Mouse (Mus musculus) CH12.LX (cell line): ENCODE measurements around the gene Nlrc5. TPM values are rescaled to one million over a fixed set of nuclear protein-coding genes. Genes with fewer than 3 reads are reported as not detected.

Experiments used
- DNase-seq: peaks from one replicate; pipeline ENCODE4 v3.0.0-alpha.2; 2013; ENCODE audit errors: extremely low read depth
- H3K27ac ChIP-seq: 2 replicates; pipeline ENCODE4 v1.5.1; 2012; ENCODE audit warnings: low read depth, mild to moderate bottlenecking, control low read depth, moderate library complexity; ENCODE audit not compliant: insufficient read depth
- H3K27me3 ChIP-seq: replicated peaks from 2 replicates; pipeline ENCODE3; 2012; ENCODE audit warnings: inconsistent platforms
- H3K36me3 ChIP-seq, 2 experiments: replicated peaks in 1 of 2; 2 replicates each; pipeline versions ENCODE3 to v1.6.1; 2012; ENCODE audit warnings: inconsistent platforms in 1 of 2, low read length in 1 of 2, mild to moderate bottlenecking in 1 of 2, mixed read lengths in 1 of 2, moderate library complexity in 1 of 2; ENCODE audit not compliant: control insufficient read depth in 1 of 2, insufficient read depth in 1 of 2
- H3K4me1 ChIP-seq, 2 experiments: 2 replicates each; pipeline ENCODE4 v1.6.1; 2012; ENCODE audit warnings: inconsistent platforms in 1 of 2, moderate library complexity in 1 of 2; ENCODE audit not compliant: insufficient read depth in 2 of 2, control insufficient read depth in 1 of 2
- H3K4me2 ChIP-seq: 2 replicates; pipeline ENCODE4 v1.6.1; 2012; ENCODE audit warnings: low read depth, mild to moderate bottlenecking, control low read depth; ENCODE audit not compliant: poor library complexity, insufficient read depth, severe bottlenecking
- H3K4me3 ChIP-seq, 3 experiments: fragments of 150-350 bp in 1 of 3; sonication (generic) in 1 of 3; replicated peaks in 1 of 3; 2 replicates each; pipeline versions ENCODE3 to v1.5.1; 2011 to 2012; ENCODE audit warnings: low read depth in 2 of 3, low read length in 2 of 3, mild to moderate bottlenecking in 2 of 3, moderate library complexity in 2 of 3, control low read depth in 1 of 3, improper control_type of control experiment in 1 of 3, inconsistent platforms in 1 of 3, mixed read lengths in 1 of 3; ENCODE audit not compliant: poor library complexity in 1 of 3
- H3K79me2 ChIP-seq: replicated peaks from 2 replicates; pipeline ENCODE4 v1.6.1; 2012; ENCODE audit warnings: mild to moderate bottlenecking, moderate library complexity; ENCODE audit not compliant: control insufficient read depth, poor library complexity, insufficient read depth, severe bottlenecking; ENCODE audit errors: extremely low read depth
- H3K9ac ChIP-seq: 2 replicates; pipeline ENCODE4 v1.6.1; 2012; ENCODE audit warnings: low read depth, mild to moderate bottlenecking, control low read depth, moderate library complexity; ENCODE audit not compliant: insufficient read depth
- H3K9me3 ChIP-seq: replicated peaks from 2 replicates; pipeline ENCODE3; 2012; ENCODE audit warnings: low read length, inconsistent platforms, mixed read lengths
- BHLHE40 ChIP-seq: IDR thresholded peaks from 2 replicates; pipeline ENCODE4 v1.6.1; 2011; ENCODE audit warnings: mild to moderate bottlenecking, low read depth, low read length, improper control_type of control experiment
- CHD1 ChIP-seq: IDR thresholded peaks from 2 replicates; pipeline ENCODE4 v1.6.1; 2012; ENCODE audit warnings: low read depth, low read length, improper control_type of control experiment, inconsistent platforms
- CHD2 ChIP-seq: IDR thresholded peaks from 2 replicates; pipeline ENCODE4 v1.6.1; 2011; ENCODE audit warnings: low read length, improper control_type of control experiment
- ELF1 ChIP-seq: IDR thresholded peaks from 2 replicates; pipeline ENCODE4 v1.6.1; 2014; ENCODE audit warnings: low read depth, mild to moderate bottlenecking, inconsistent platforms, low read length, improper control_type of control experiment
- HCFC1 ChIP-seq: IDR thresholded peaks from 2 replicates; pipeline ENCODE4 v1.6.1; 2012; ENCODE audit warnings: low read depth, mild to moderate bottlenecking, inconsistent platforms, low read length, improper control_type of control experiment
- JUND ChIP-seq: conservative IDR thresholded peaks from 2 replicates; pipeline ENCODE4 v1.6.1; 2011; ENCODE audit warnings: low read depth, low read length, improper control_type of control experiment
- MAZ ChIP-seq: IDR thresholded peaks from 2 replicates; pipeline ENCODE4 v1.6.1; 2012; ENCODE audit warnings: low read depth, mild to moderate bottlenecking, inconsistent platforms, low read length, improper control_type of control experiment, moderate library complexity
- MEF2A ChIP-seq: IDR thresholded peaks from 2 replicates; pipeline ENCODE4 v1.6.1; 2014; ENCODE audit warnings: low read depth, mild to moderate bottlenecking, inconsistent platforms, low read length, improper control_type of control experiment, borderline replicate concordance
- NELFE ChIP-seq: IDR thresholded peaks from 2 replicates; pipeline ENCODE4 v1.6.1; 2011; ENCODE audit warnings: low read depth, low read length, improper control_type of control experiment
- NRF1 ChIP-seq: IDR thresholded peaks from 2 replicates; pipeline ENCODE4 v1.6.1; 2014; ENCODE audit warnings: low read depth, mild to moderate bottlenecking, inconsistent platforms, low read length, improper control_type of control experiment, moderate library complexity
- POLR2A ChIP-seq: IDR thresholded peaks from 2 replicates; pipeline ENCODE4 v1.6.1; 2011; ENCODE audit warnings: low read depth, mild to moderate bottlenecking, improper control_type of control experiment, low read length
- RAD21 ChIP-seq: IDR thresholded peaks from 2 replicates; pipeline ENCODE4 v1.6.1; 2011; ENCODE audit warnings: low read depth, mild to moderate bottlenecking, low read length, improper control_type of control experiment, moderate library complexity
- SIN3A ChIP-seq: IDR thresholded peaks from 2 replicates; pipeline ENCODE4 v1.6.1; 2012; ENCODE audit warnings: low read length, improper control_type of control experiment, inconsistent platforms
- SMC3 ChIP-seq: IDR thresholded peaks from 2 replicates; pipeline ENCODE4 v1.6.1; 2011; ENCODE audit warnings: low read depth, low read length, improper control_type of control experiment
- TBP ChIP-seq: conservative IDR thresholded peaks from 2 replicates; pipeline ENCODE4 v1.6.1; 2011; ENCODE audit warnings: low read depth, low read length, improper control_type of control experiment
- TCF12 ChIP-seq: IDR thresholded peaks from 2 replicates; pipeline ENCODE4 v1.6.1; 2014; ENCODE audit warnings: low read depth, mild to moderate bottlenecking, inconsistent platforms, low read length, improper control_type of control experiment
- USF1 ChIP-seq: IDR thresholded peaks from 2 replicates; pipeline ENCODE4 v1.6.1; 2014; ENCODE audit warnings: low read depth, mild to moderate bottlenecking, inconsistent platforms, low read length, improper control_type of control experiment
- USF2 ChIP-seq: conservative IDR thresholded peaks from 2 replicates; pipeline ENCODE4 v1.6.1; 2011; ENCODE audit warnings: low read depth, low read length, improper control_type of control experiment
- ZC3H11A ChIP-seq: IDR thresholded peaks from 2 replicates; pipeline ENCODE4 v1.6.1; 2012; ENCODE audit warnings: low read depth, mild to moderate bottlenecking, inconsistent platforms, low read length, improper control_type of control experiment
- ZKSCAN1 ChIP-seq: IDR thresholded peaks from 2 replicates; pipeline ENCODE4 v1.6.1; 2012; ENCODE audit warnings: low read depth, inconsistent platforms, low read length, improper control_type of control experiment, borderline replicate concordance
- ZMIZ1 ChIP-seq: IDR thresholded peaks from 2 replicates; pipeline ENCODE4 v1.6.1; 2012; ENCODE audit warnings: low read depth, mild to moderate bottlenecking, inconsistent platforms, low read length, improper control_type of control experiment
- ZNF384 ChIP-seq: IDR thresholded peaks from 2 replicates; pipeline ENCODE4 v1.6.1; 2012; ENCODE audit warnings: low read depth, low read length, improper control_type of control experiment, inconsistent platforms
- dilution Hi-C: fragments of 300-500 bp; cut with MboI; formaldehyde crosslinking; loops from 2 replicates; pipeline ENCODE4 v1.14.3; 2020; ENCODE audit warnings: low sequenced_read_pairs; ENCODE audit not compliant: extremely low pct_unique_long_range_greater_than_20kb, extremely low pct_ligation_motif_present
- in situ Hi-C: fragments of 300-500 bp; cut with MboI; formaldehyde crosslinking; loops from 3 replicates; pipeline ENCODE4 v1.14.3; 2019; ENCODE audit warnings: low sequenced_read_pairs, low pct_ligation_motif_present, low pct_unique_long_range_greater_than_20kb, mixed read lengths
- polyA plus RNA-seq: library from polyadenylated mRNA; unstranded; fragments of >175 nt; gene quantifications from 2 replicates; pipeline ENCODE4 v1.2.1, GENCODE M21; 2012; ENCODE audit warnings: low read depth; ENCODE audit not compliant: insufficient read length
- total RNA-seq, 2 experiments: library from RNA; depleted of rRNA; stranded (reverse); fragments of 300-350 nt in 1 of 2; fragments of >200 nt in 1 of 2; gene quantifications; 2 replicates each; pipeline ENCODE4 v1.2.3; 2012 to 2014

Nlrc5 gene
- total and polyA plus RNA-seq, 3 experiments = 58.6 to 72.5 (median 60.2) TPM

DNA sequence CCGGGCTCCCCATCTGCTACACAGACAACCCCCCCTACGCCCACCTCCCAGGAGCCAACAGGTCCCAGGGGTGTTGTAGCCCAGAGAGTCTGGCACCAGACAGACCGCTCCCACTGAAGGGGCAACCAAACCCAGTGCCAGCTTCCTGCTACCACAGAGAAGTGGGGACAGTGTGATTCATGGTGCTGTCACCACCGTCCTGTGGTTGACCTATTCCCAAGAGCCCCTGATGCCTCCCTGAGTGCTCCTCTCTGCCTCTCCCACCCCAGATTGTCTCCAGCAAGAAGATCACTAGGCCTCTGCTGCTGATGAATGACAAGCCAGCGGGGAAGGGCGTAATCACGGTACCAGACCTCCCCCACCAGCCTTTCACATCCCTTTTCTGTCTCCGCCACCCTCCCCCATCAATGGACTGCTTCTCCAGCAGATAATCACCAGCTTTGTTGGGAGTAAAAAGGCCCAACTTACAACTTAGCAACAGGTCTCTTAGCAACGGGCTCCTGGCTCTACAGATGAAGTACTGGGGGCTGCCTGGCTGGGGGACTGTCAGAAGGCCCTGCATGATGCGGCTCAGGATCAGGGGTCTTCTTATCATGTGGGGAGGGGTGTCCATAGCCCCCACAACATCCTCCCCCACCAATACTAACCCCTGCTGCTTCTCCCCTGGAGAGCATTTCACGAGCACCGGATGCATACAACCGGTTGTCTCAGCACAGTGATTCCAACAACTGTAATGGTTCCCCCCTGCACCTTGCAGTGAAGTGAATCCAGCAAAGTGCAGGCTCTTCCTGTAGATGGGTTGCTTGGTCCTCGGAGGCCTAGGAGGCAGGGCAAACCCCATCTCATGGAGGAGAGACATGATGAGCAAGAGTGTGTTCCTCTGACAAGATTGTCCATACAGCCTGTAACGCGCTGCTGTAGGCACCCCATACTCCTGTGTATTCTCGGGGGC, 117.6 kb downstream of the Nlrc5 start (continued):
- TF ChIP-seq ZMIZ1 = no peak
- no peak for TF ChIP-seq NRF1
- no peak for TF ChIP-seq ZNF384
- TF ChIP-seq USF2 = no peak
- TF ChIP-seq RAD21 = no peak; the same call in 1 of the 2 replicates
- no peak for TF ChIP-seq HCFC1
- TF ChIP-seq JUND = no peak
- TF ChIP-seq MAZ = no peak
- no peak for TF ChIP-seq ZC3H11A
- TF ChIP-seq MEF2A = no peak
- no peak for TF ChIP-seq POLR2A
- TF ChIP-seq CHD1 = no peak
- no peak for TF ChIP-seq SMC3
- TF ChIP-seq CHD2 = peak; percentile 90

- no peaks in the 10 kb centered on the region for H3K79me2 ChIP-seq
- in situ Hi-C loops = no loop called here
- no peaks in the 10 kb centered on the region for H3K27me3 ChIP-seq
- H3K27ac ChIP-seq = no peak overlapping the region
- TF ChIP-seq CHD1 = no peak
- no peak for TF ChIP-seq USF1
- no peak for TF ChIP-seq SIN3A
- TF ChIP-seq NELFE = no peak
- no peak for TF ChIP-seq ZKSCAN1
- TF ChIP-seq NRF1 = no peak
- TF ChIP-seq TCF12 = no peak
- no peak for TF ChIP-seq SMC3
- no peak for TF ChIP-seq JUND
- TF ChIP-seq TBP = no peak
- no peak for TF ChIP-seq ELF1
- TF ChIP-seq BHLHE40 = no peak
- DNase-seq = no peak
- H3K4me3 ChIP-seq = no peak overlapping the region
- no peaks in the 10 kb centered on the region for H3K9me3 ChIP-seq
- H3K4me1 ChIP-seq = peaks cover 30 to 76% of the 10 kb centered on the region in 2 experiments
- H3K9ac ChIP-seq = no peak overlapping the region
- H3K4me2 ChIP-seq = no peak overlapping the region
- dilution Hi-C loops = no loop called here
- peaks cover 14 to 31% of the 10 kb centered on the region in 2 experiments for H3K36me3 ChIP-seq
Measured at GRCm38 (mm10) chr8:94552696-94553095, 118.5 kb downstream of the Nlrc5 start.
